Mouse (Mus musculus) midbrain, embryonic 11.5 days (tissue): ENCODE data around the gene Stab2. TPM values are rescaled to one million over a fixed set of nuclear protein-coding genes. Genes with fewer than 3 reads are reported as not detected.

ENCODE experiments used
- ATAC-seq: fragments of 200-750 bp; cut with Nextera tagmentation; 2 replicates; pipeline ENCODE4 v1.8.0; 2017; ENCODE audit warnings: moderate TSS enrichment, moderate library complexity; ENCODE audit not compliant: low FRiP score
- DNase-seq: peaks from one replicate; pipeline ENCODE4 v3.0.0; 2015; ENCODE audit warnings: low spot score; ENCODE audit errors: missing footprints
- H3K27ac ChIP-seq: fragments of 300-500 bp; sonication (generic); 2 replicates; pipeline ENCODE4 v1.5.1; 2014; ENCODE audit warnings: low read depth, low read length
- H3K27me3 ChIP-seq: fragments of 300-500 bp; sonication (generic); 2 replicates; pipeline ENCODE4 v1.6.1; 2014; ENCODE audit warnings: mild to moderate bottlenecking, low read length, moderate library complexity, mixed read lengths; ENCODE audit not compliant: control insufficient read depth, insufficient read depth
- H3K36me3 ChIP-seq: fragments of 300-500 bp; sonication (generic); 2 replicates; pipeline ENCODE4 v1.6.1; 2014; ENCODE audit warnings: mild to moderate bottlenecking, low read length, moderate library complexity, mixed read lengths; ENCODE audit not compliant: control insufficient read depth, insufficient read depth
- H3K4me1 ChIP-seq: fragments of 300-500 bp; sonication (generic); 2 replicates; pipeline ENCODE4 v1.6.1; 2014; ENCODE audit warnings: low read length; ENCODE audit not compliant: control insufficient read depth, insufficient read depth
- H3K4me2 ChIP-seq: fragments of 300-500 bp; sonication (generic); 2 replicates; pipeline ENCODE4 v1.6.1; 2014; ENCODE audit warnings: mild to moderate bottlenecking, moderate library complexity
- H3K4me3 ChIP-seq: fragments of 300-500 bp; sonication (generic); 2 replicates; pipeline ENCODE4 v1.5.1; 2014; ENCODE audit warnings: low read depth, low read length
- H3K9ac ChIP-seq: fragments of 300-500 bp; sonication (generic); 2 replicates; pipeline ENCODE4 v1.6.1; 2014; ENCODE audit warnings: low read length
- H3K9me3 ChIP-seq: fragments of 300-500 bp; sonication (generic); 2 replicates; pipeline ENCODE4 v1.6.1; 2016; ENCODE audit warnings: low read length; ENCODE audit not compliant: control insufficient read depth
- WGBS: fragments of 180-500 bp; shearing (Covaris S2); extraction: QIAGEN DNeasy Blood & Tissue Kit; methylation state at CpG from one replicate; pipeline ENCODE4 v1.1.7; 2014; 5-methylcytosine and 5-hydroxymethylcytosine counted together
- polyA plus RNA-seq: library from polyadenylated mRNA; unstranded; fragments of >200 nt; fragmentation: Nextera tagmentation; extraction: Ambion mirVana; gene quantifications from 2 replicates; pipeline ENCODE4 v1.2.1, GENCODE M21; 2014

The Stab2 gene
- polyA plus RNA-seq, 1 experiment from 2014 or later: 0.25 TPM

GRCm38 (mm10) chr10:86934376-86934775, 73.4 kb downstream of the Stab2 start:
- Histone ChIP-seq H3K27me3 (no peaks in the 10 kb centered on the region), H3K9ac (no peak overlapping the region), H3K4me1 (peaks cover 5% of the 10 kb centered on the region; the same call in 1 of the 2 replicates), H3K9me3 (no peaks in the 10 kb centered on the region), H3K4me2 (no peak overlapping the region), H3K36me3 (no peaks in the 10 kb centered on the region), H3K4me3 (no peak overlapping the region), H3K27ac (no peak overlapping the region)
- WGBS: 32% methylated on average over 6 of the region's 6 CpGs
- no peak for ATAC-seq
- DNase-seq: no peak

GRCm38 (mm10) chr10:86933906-86934305, 73.9 kb downstream of the Stab2 start:
- no peak for DNase-seq
- H3K27ac ChIP-seq: no peak overlapping the region
- H3K9ac ChIP-seq: no peak overlapping the region
- H3K4me1 ChIP-seq: peaks cover 5% of the 10 kb centered on the region; the same call in 1 of the 2 replicates
- WGBS: 37% methylated on average over 3 of the region's 3 CpGs
- ATAC-seq: no peak
- H3K9me3 ChIP-seq: no peaks in the 10 kb centered on the region
- H3K36me3 ChIP-seq: no peaks in the 10 kb centered on the region
- H3K4me3 ChIP-seq: no peak overlapping the region
- H3K27me3 ChIP-seq: no peaks in the 10 kb centered on the region
- no peak overlapping the region for H3K4me2 ChIP-seq

GRCm38 (mm10) chr10:86933180-86933695, 74.6 kb downstream of the Stab2 start:
- ATAC-seq: no peak
- Histone ChIP-seq H3K27me3 (no peaks in the 10 kb centered on the region), H3K4me1 (peaks cover 5% of the 10 kb centered on the region; the same call in 1 of the 2 replicates), H3K27ac (no peak overlapping the region), H3K4me2 (no peak overlapping the region), H3K9me3 (no peaks in the 10 kb centered on the region), H3K36me3 (no peaks in the 10 kb centered on the region), H3K4me3 (no peak overlapping the region), H3K9ac (no peak overlapping the region)
- 81% methylated on average over 9 of the region's 9 CpGs for WGBS
- no peak for DNase-seq

GRCm38 (mm10) chr10:86923602-86924001, 84.2 kb downstream of the Stab2 start:
- Histone ChIP-seq H3K4me2 (no peak overlapping the region), H3K27me3 (no peaks in the 10 kb centered on the region), H3K9me3 (no peaks in the 10 kb centered on the region), H3K4me3 (no peak overlapping the region), H3K36me3 (no peaks in the 10 kb centered on the region), H3K4me1 (no peaks in the 10 kb centered on the region), H3K9ac (no peak overlapping the region), H3K27ac (no peak overlapping the region)
- WGBS: 95% methylated on average over 1 of the region's 1 CpGs
- no peak for ATAC-seq
- no peak for DNase-seq

- Histone ChIP-seq H3K27me3 (no peaks in the 10 kb centered on the region), H3K9me3 (no peaks in the 10 kb centered on the region), H3K27ac (no peak overlapping the region), H3K36me3 (no peaks in the 10 kb centered on the region), H3K4me2 (no peak overlapping the region), H3K4me3 (no peak overlapping the region), H3K9ac (no peak overlapping the region), H3K4me1 (no peaks in the 10 kb centered on the region)
- no peak for ATAC-seq
- no peak for DNase-seq
Measured at GRCm38 (mm10) chr10:86915595-86915994, 92.2 kb downstream of the Stab2 start.

GRCm38 (mm10) chr10:86908562-86908961, 99.3 kb downstream of the Stab2 start:
- H3K4me1 ChIP-seq: no peaks in the 10 kb centered on the region
- WGBS: 96% methylated on average over 18 of the region's 18 CpGs
- H3K27ac ChIP-seq: no peak overlapping the region
- no peak for ATAC-seq
- H3K9me3 ChIP-seq: no peaks in the 10 kb centered on the region
- H3K4me3 ChIP-seq: no peak overlapping the region
- no peak overlapping the region for H3K9ac ChIP-seq
- H3K36me3 ChIP-seq: no peaks in the 10 kb centered on the region
- H3K4me2 ChIP-seq: no peak overlapping the region
- no peak for DNase-seq
- no peaks in the 10 kb centered on the region for H3K27me3 ChIP-seq

GRCm38 (mm10) chr10:86907043-86907442, 100.8 kb downstream of the Stab2 start:
- H3K27me3 ChIP-seq: no peaks in the 10 kb centered on the region
- WGBS: 84% methylated on average over 6 of the region's 6 CpGs

GRCm38 (mm10) chr10:86895531-86895930, 112.3 kb downstream of the Stab2 start:
- Histone ChIP-seq H3K4me2 (no peak overlapping the region), H3K36me3 (no peaks in the 10 kb centered on the region), H3K4me3 (no peak overlapping the region), H3K27me3 (no peaks in the 10 kb centered on the region), H3K9me3 (no peaks in the 10 kb centered on the region), H3K4me1 (no peaks in the 10 kb centered on the region), H3K27ac (no peak overlapping the region), H3K9ac (no peak overlapping the region)
- DNase-seq (no peak), ATAC-seq (no peak)
- WGBS: 75% methylated on average over 2 of the region's 2 CpGs

More at GRCm38 (mm10) chr10:86907043-86907442, 100.8 kb downstream of the Stab2 start:
- DNase-seq (no peak), ATAC-seq (no peak)
- Histone ChIP-seq H3K4me1 (no peaks in the 10 kb centered on the region), H3K4me3 (no peak overlapping the region), H3K36me3 (no peaks in the 10 kb centered on the region), H3K27ac (no peak overlapping the region), H3K9me3 (no peaks in the 10 kb centered on the region), H3K9ac (no peak overlapping the region), H3K4me2 (no peak overlapping the region)

- H3K9ac ChIP-seq: no peak overlapping the region
- ATAC-seq (no peak), DNase-seq (no peak)
- no peak overlapping the region for H3K4me2 ChIP-seq
- H3K27ac ChIP-seq: no peak overlapping the region
- H3K9me3 ChIP-seq: no peaks in the 10 kb centered on the region
- no peaks in the 10 kb centered on the region for H3K27me3 ChIP-seq
- no peaks in the 10 kb centered on the region for H3K36me3 ChIP-seq
- H3K4me1 ChIP-seq: no peaks in the 10 kb centered on the region
- WGBS: 100% methylated on average over 1 of the region's 1 CpGs
- no peak overlapping the region for H3K4me3 ChIP-seq
Measured at GRCm38 (mm10) chr10:86891066-86891465, 116.8 kb downstream of the Stab2 start.
